Mouse (Mus musculus): ENCODE results near the gene Krt20. TPM values are rescaled to one million over a fixed set of nuclear protein-coding genes. Genes with fewer than 3 reads are reported as not detected.
A peak's percentile ranks its signal among the peaks of the same experiment; 100 is the strongest.

The Krt20 gene
- polyA plus RNA-seq, 1 experiment = not detected

GRCm38 (mm10) chr11:99389264-99389663, 48.7 kb downstream of the Krt20 start, which contains the start of gene Krt10:
Krt10 (minus strand) TSS chr11:99389364.
- Histone ChIP-seq H3K27me3 (ENCODE audit: control insufficient read depth, insufficient read depth, insufficient read length) (no peaks in the 10 kb centered on the region), H3K36me3 (ENCODE audit: control insufficient read depth, insufficient read depth) (peaks cover 3% of the 10 kb centered on the region), H3K79me3 (ENCODE audit: low read depth) (no peaks in the 10 kb centered on the region), H3K79me2 (ENCODE audit: control insufficient read depth, insufficient read depth) (no peaks in the 10 kb centered on the region), H3ac (ENCODE audit: control insufficient read depth, insufficient read length, low read depth) (no peak within 1 kb of the TSS), H3K4me3 (ENCODE audit: insufficient read depth, poor library complexity, severe bottlenecking) (no peak within 1 kb of the TSS)
- no peak for TF ChIP-seq CTCF (IDR thresholded peaks at IDR 0.05; ENCODE audit: control insufficient read depth, insufficient read depth, insufficient read length)
- TF ChIP-seq USF1 (IDR thresholded peaks at IDR 0.05; ENCODE audit: low read depth) = no peak
- no peak for TF ChIP-seq MYOG (IDR thresholded peaks at IDR 0.05; ENCODE audit: control insufficient read depth, extremely low read depth, insufficient read length)
- TF ChIP-seq MAX (IDR thresholded peaks at IDR 0.05) = no peak
- no peak for TF ChIP-seq MYOD1 (IDR thresholded peaks at IDR 0.05; ENCODE audit: control insufficient read depth, insufficient read length, low read depth)
- no peak for TF ChIP-seq FOSL1 (IDR thresholded peaks at IDR 0.05; ENCODE audit: insufficient read depth, low read length, poor library complexity, severe bottlenecking)
- no peak for TF ChIP-seq CEBPB (IDR thresholded peaks at IDR 0.05; ENCODE audit: low read depth)

DNA sequence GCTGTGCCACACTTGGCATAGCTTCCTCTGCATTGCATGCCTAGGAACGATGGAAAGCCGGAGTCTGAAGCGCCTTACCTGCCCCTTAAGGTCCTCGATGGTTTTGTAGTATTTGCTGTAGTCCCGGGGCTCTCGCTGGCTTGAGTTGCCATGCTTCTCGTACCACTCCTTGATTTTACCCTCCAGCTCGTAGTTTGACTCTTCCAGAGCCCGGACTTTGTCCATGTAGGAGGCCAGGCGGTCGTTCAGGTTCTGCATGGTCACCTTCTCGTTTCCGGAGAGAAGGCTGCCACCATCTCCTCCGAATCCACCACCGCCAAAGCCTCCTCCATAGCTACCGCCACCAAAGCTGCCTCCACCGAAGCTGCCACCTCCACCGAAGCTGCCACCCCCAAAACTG, 49.3 kb downstream of the Krt20 start:
- no peaks in the 10 kb centered on the region for H3K79me3 ChIP-seq (ENCODE audit: low read depth)
- H3K4me3 ChIP-seq (ENCODE audit: insufficient read depth, poor library complexity, severe bottlenecking) = no peak overlapping the region
- no peak overlapping the region for H3ac ChIP-seq (ENCODE audit: control insufficient read depth, insufficient read length, low read depth)
- no peak for TF ChIP-seq MAX (IDR thresholded peaks at IDR 0.05)
- TF ChIP-seq FOSL1 (IDR thresholded peaks at IDR 0.05; ENCODE audit: insufficient read depth, low read length, poor library complexity, severe bottlenecking) = no peak
- TF ChIP-seq CEBPB (IDR thresholded peaks at IDR 0.05; ENCODE audit: low read depth) = no peak
- TF ChIP-seq USF1 (IDR thresholded peaks at IDR 0.05; ENCODE audit: low read depth) = no peak
- no peak for TF ChIP-seq MYOD1 (IDR thresholded peaks at IDR 0.05; ENCODE audit: control insufficient read depth, insufficient read length, low read depth)
- no peak for TF ChIP-seq CTCF (IDR thresholded peaks at IDR 0.05; ENCODE audit: control insufficient read depth, insufficient read depth, insufficient read length)
- TF ChIP-seq MYOG (IDR thresholded peaks at IDR 0.05; ENCODE audit: control insufficient read depth, extremely low read depth, insufficient read length) = no peak
- no peaks in the 10 kb centered on the region for H3K79me2 ChIP-seq (ENCODE audit: control insufficient read depth, insufficient read depth)
- H3K36me3 ChIP-seq (ENCODE audit: control insufficient read depth, insufficient read depth) = peaks cover 3% of the 10 kb centered on the region
- no peaks in the 10 kb centered on the region for H3K27me3 ChIP-seq (ENCODE audit: control insufficient read depth, insufficient read depth, insufficient read length)

DNA sequence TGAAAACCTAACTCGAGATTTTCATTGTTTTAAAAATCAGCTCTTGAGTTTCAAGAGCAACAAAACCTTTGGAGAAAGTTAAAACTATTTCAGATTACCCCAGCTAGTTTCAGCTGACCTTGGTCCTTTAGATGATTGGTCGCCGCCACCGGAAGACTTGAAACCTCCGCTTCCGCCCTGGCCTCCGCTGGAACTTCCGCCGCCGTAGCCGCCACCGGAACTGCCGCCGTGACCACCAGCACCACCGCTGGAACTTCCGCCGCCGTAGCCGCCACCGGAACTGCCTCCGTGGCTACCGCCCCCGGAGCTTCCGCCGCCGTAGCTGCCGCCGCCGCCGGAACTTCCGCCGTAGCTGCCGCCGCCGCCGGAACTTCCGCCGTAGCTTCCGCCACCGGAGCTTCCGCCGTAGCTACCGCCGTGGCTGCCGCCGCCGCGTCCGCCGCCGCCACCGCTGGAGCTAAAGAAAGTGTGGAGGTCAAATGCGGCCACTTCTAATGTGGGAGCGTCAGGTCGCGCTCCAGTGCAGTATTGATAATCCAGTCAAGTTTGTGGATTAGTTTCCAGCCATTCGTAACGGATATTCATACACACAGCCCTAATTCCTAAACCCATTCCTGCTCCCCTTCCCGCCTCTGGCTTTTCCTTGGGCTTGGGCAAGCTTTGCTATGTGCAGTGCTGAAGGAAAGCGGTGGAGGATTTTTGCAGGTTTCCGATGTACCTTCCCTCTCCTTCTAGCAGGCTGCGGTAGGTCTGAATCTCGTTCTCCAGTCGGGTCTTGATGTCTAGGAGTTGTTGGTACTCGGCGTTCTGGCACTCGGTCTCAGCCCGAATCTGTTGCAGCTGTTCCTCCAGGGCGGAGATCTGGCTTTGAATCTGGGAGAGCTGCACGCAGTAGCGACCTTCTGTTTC, 51.9 kb downstream of the Krt20 start:
- Histone ChIP-seq H3K79me2 (ENCODE audit: control insufficient read depth, insufficient read depth) (no peaks in the 10 kb centered on the region), H3K4me3 (ENCODE audit: insufficient read depth, poor library complexity, severe bottlenecking) (peak overlapping the region; percentile 53), H3ac (ENCODE audit: control insufficient read depth, insufficient read length, low read depth) (peak overlapping the region; percentile 70), H3K79me3 (ENCODE audit: low read depth) (no peaks in the 10 kb centered on the region), H3K27me3 (ENCODE audit: control insufficient read depth, insufficient read depth, insufficient read length) (no peaks in the 10 kb centered on the region), H3K36me3 (ENCODE audit: control insufficient read depth, insufficient read depth) (peaks cover 3% of the 10 kb centered on the region)
- TF ChIP-seq CTCF (IDR thresholded peaks at IDR 0.05; ENCODE audit: control insufficient read depth, insufficient read depth, insufficient read length) (no peak), MYOG (IDR thresholded peaks at IDR 0.05; ENCODE audit: control insufficient read depth, extremely low read depth, insufficient read length) (no peak), MYOD1 (IDR thresholded peaks at IDR 0.05; ENCODE audit: control insufficient read depth, insufficient read length, low read depth) (no peak), CEBPB (IDR thresholded peaks at IDR 0.05; ENCODE audit: low read depth) (no peak), MAX (IDR thresholded peaks at IDR 0.05) (no peak)

DNA sequence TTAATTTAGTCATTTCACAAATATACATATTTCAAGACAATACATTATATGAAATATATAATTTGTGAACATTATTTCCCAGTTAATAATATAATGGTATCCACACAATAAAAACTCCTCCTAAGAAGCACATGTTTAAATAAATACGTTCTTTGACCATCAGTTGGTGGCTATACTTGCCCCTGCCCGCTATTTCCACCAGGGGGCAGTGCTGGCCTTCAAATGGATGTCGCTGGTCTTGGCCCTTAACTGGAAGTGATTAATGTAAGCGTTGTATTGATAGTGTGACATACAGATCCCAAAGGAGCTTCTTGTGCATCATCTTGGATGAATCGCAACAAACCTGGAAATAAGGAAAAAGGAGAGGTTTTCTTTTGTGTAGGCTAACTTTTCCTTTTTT, 58.4 kb downstream of the Krt20 start:
- peaks cover 16% of the 10 kb centered on the region for H3K27me3 ChIP-seq (ENCODE audit: control insufficient read depth, insufficient read depth, insufficient read length)
- no peak overlapping the region for H3K4me3 ChIP-seq (ENCODE audit: insufficient read depth, poor library complexity, severe bottlenecking)
- TF ChIP-seq USF1 (IDR thresholded peaks at IDR 0.05; ENCODE audit: low read depth) (no peak), CTCF (IDR thresholded peaks at IDR 0.05; ENCODE audit: control insufficient read depth, insufficient read depth, insufficient read length) (peak; percentile 58)
- H3K36me3 ChIP-seq (ENCODE audit: control insufficient read depth, insufficient read depth) = no peaks in the 10 kb centered on the region
- H3ac ChIP-seq (ENCODE audit: control insufficient read depth, insufficient read length, low read depth) = no peak overlapping the region
- H3K79me3 ChIP-seq (ENCODE audit: low read depth) = no peaks in the 10 kb centered on the region
- no peaks in the 10 kb centered on the region for H3K79me2 ChIP-seq (ENCODE audit: control insufficient read depth, insufficient read depth)

Other genes starting within 250 kb of the Krt20 start
- gene Smarce1, start 207.1 kb downstream of the Krt20 start, polyA plus RNA-seq (2012; fragmentation: generic; extraction: Trizol) = 103 TPM
- gene Krt222, start 194.1 kb downstream of the Krt20 start, polyA plus RNA-seq (2012; fragmentation: generic; extraction: Trizol) = not detected
- not detected for gene Krt24, start 152.9 kb downstream of the Krt20 start, polyA plus RNA-seq (2012; fragmentation: generic; extraction: Trizol)
- not detected for gene Krt25, start 115.2 kb downstream of the Krt20 start, polyA plus RNA-seq (2012; fragmentation: generic; extraction: Trizol)
- not detected for gene Krt26, start 100.2 kb downstream of the Krt20 start, polyA plus RNA-seq (2012; fragmentation: generic; extraction: Trizol)
- gene Krt27, start 87.0 kb downstream of the Krt20 start, polyA plus RNA-seq (2012; fragmentation: generic; extraction: Trizol) = not detected
- gene Krt28, start 63.2 kb downstream of the Krt20 start, polyA plus RNA-seq (2012; fragmentation: generic; extraction: Trizol) = 0.02 TPM
- 3.7 TPM for gene Krt10, start 48.8 kb downstream of the Krt20 start, polyA plus RNA-seq (2012; fragmentation: generic; extraction: Trizol)
- gene Krt12, start 15.9 kb downstream of the Krt20 start, polyA plus RNA-seq (2012; fragmentation: generic; extraction: Trizol) = not detected
- gene Krt23, start 55.0 kb upstream of the Krt20 start, polyA plus RNA-seq (2012; fragmentation: generic; extraction: Trizol) = not detected
- not detected for gene Krt39, start 83.2 kb upstream of the Krt20 start, polyA plus RNA-seq (2012; fragmentation: generic; extraction: Trizol)
- gene Krt40, start 105.0 kb upstream of the Krt20 start, polyA plus RNA-seq (2012; fragmentation: generic; extraction: Trizol) = not detected
- gene Krtap3-3, start 112.7 kb upstream of the Krt20 start, polyA plus RNA-seq (2012; fragmentation: generic; extraction: Trizol) = not detected
- gene Krtap3-2, start 118.7 kb upstream of the Krt20 start, polyA plus RNA-seq (2012; fragmentation: generic; extraction: Trizol) = not detected
- not detected for gene Gm11939, start 121.3 kb upstream of the Krt20 start, polyA plus RNA-seq (2012; fragmentation: generic; extraction: Trizol)
- gene Krtap3-1, start 128.5 kb upstream of the Krt20 start, polyA plus RNA-seq (2012; fragmentation: generic; extraction: Trizol) = not detected
- 0.04 TPM for gene Krtap1-5, start 142.9 kb upstream of the Krt20 start, polyA plus RNA-seq (2012; fragmentation: generic; extraction: Trizol)
- gene Krtap1-4, start 145.5 kb upstream of the Krt20 start, polyA plus RNA-seq (2012; fragmentation: generic; extraction: Trizol) = not detected
- not detected for gene Krtap1-3, start 153.2 kb upstream of the Krt20 start, polyA plus RNA-seq (2012; fragmentation: generic; extraction: Trizol)
- gene Krtap9-3, start 160.0 kb upstream of the Krt20 start, polyA plus RNA-seq (2012; fragmentation: generic; extraction: Trizol) = not detected
- not detected for gene Gm11938, start 165.2 kb upstream of the Krt20 start, polyA plus RNA-seq (2012; fragmentation: generic; extraction: Trizol)
- gene Gm11937, start 172.0 kb upstream of the Krt20 start, polyA plus RNA-seq (2012; fragmentation: generic; extraction: Trizol) = not detected
- not detected for gene Krtap2-4, start 176.7 kb upstream of the Krt20 start, polyA plus RNA-seq (2012; fragmentation: generic; extraction: Trizol)
- not detected for gene Gm11562, start 182.3 kb upstream of the Krt20 start, polyA plus RNA-seq (2012; fragmentation: generic; extraction: Trizol)
- gene Krtap4-1, start 190.1 kb upstream of the Krt20 start, polyA plus RNA-seq (2012; fragmentation: generic; extraction: Trizol) = not detected
- gene Krtap4-2, start 196.9 kb upstream of the Krt20 start, polyA plus RNA-seq (2012; fragmentation: generic; extraction: Trizol) = not detected
- not detected for gene Krtap4-7, start 205.9 kb upstream of the Krt20 start, polyA plus RNA-seq (2012; fragmentation: generic; extraction: Trizol)
- not detected for gene Gm11555, start 212.1 kb upstream of the Krt20 start, polyA plus RNA-seq (2012; fragmentation: generic; extraction: Trizol)
- not detected for gene Gm11563, start 220.8 kb upstream of the Krt20 start, polyA plus RNA-seq (2012; fragmentation: generic; extraction: Trizol)
- gene Krtap4-6, start 227.8 kb upstream of the Krt20 start, polyA plus RNA-seq (2012; fragmentation: generic; extraction: Trizol) = not detected